18 mouse cellular contexts compared by ENCODE assay signal in genomic region chr1:173426345-173426744, GRCm38 (mm10). TPM values are rescaled to one million over a fixed set of nuclear protein-coding genes. Genes with fewer than 3 reads are reported as not detected.
DNase-seq lines count a peak whose midpoint lies in the region; ATAC-seq and TF ChIP-seq lines count a peak whose summit lies in the region.
"Had no signal": no experiment of that assay in that cellular context is flagged by ENCODE, and none has a peak within 500 bp of the region (broad histone marks: within the 10 kb centered on the region; RNA-seq: fewer than 3 reads in every experiment).

No protein-coding gene starts in this region.

- no peaks in the 10 kb centered on the region for H3K36me3 ChIP-seq in heart, embryonic 16.5 days (ENCODE audit: control insufficient read depth, insufficient read depth)
- no peaks in the 10 kb centered on the region for H3K36me3 ChIP-seq in macrophage (ENCODE audit: inconsistent target)
- no peaks in the 10 kb centered on the region for H3K36me3 ChIP-seq in forebrain, embryonic 16.5 days (ENCODE audit: control insufficient read depth, insufficient read depth)
- H3K36me3 ChIP-seq in kidney, adult 2 months (ENCODE audit: control insufficient read depth, insufficient read depth, low read length), result no peaks in the 10 kb centered on the region
- H3K36me3 ChIP-seq: forebrain, embryonic 12.5 days; hindbrain, embryonic 15.5 days had no signal

- no peak for TF ChIP-seq POLR2A in bone marrow macrophage, adult 2 months (IDR thresholded peaks at IDR 0.05; ENCODE audit: borderline replicate concordance, low read depth, low read length)
- TF ChIP-seq POLR2A in kidney, adult 2 months (IDR thresholded peaks at IDR 0.05; ENCODE audit: low read depth, low read length), result no peak

- DNase-seq in heart, adult 8-10 months (ENCODE audit: low spot score), result no peak
- DNase-seq in kidney, adult 2 months, result no peak
- DNase-seq in thymus, postnatal 36 days, result no peak
- DNase-seq: adrenal gland, postnatal 14 days; cerebellum, adult 18-20 months; cerebellum, adult 9-11 months; cerebellum, postnatal 36 days; forebrain, postnatal 0 days; gastrocnemius, postnatal 14 days had no signal

- H3K27me3 ChIP-seq in heart, embryonic 16.5 days (ENCODE audit: control insufficient read depth, insufficient read depth, low read length), result no peaks in the 10 kb centered on the region
- H3K27me3 ChIP-seq in forebrain, embryonic 16.5 days (replicated peaks; ENCODE audit: control insufficient read depth, insufficient read depth, low read length), result no peaks in the 10 kb centered on the region
- H3K27me3 ChIP-seq in kidney, adult 2 months (replicated peaks; ENCODE audit: control insufficient read depth, insufficient read depth, low read length), result no peaks in the 10 kb centered on the region
- H3K27me3 ChIP-seq: CH12.LX; forebrain, embryonic 12.5 days; hindbrain, embryonic 15.5 days had no signal

- peaks cover 100% of the 10 kb centered on the region for H3K79me2 ChIP-seq in macrophage (ENCODE audit: inconsistent target)

- H3K4me3 ChIP-seq in heart, embryonic 16.5 days (ENCODE audit: low read length), result no peak overlapping the region
- H3K4me3 ChIP-seq in bone marrow macrophage, adult 2 months (ENCODE audit: insufficient read depth, low read length), result peak overlapping the region; percentile 37
- H3K4me3 ChIP-seq in macrophage (ENCODE audit: inconsistent target), result no peak overlapping the region
- no peak overlapping the region for H3K4me3 ChIP-seq in forebrain, embryonic 16.5 days (replicated peaks; ENCODE audit: low read length)
- H3K4me3 ChIP-seq in kidney, adult 2 months (ENCODE audit: insufficient read depth, low read depth, low read length), result no peak overlapping the region
- H3K4me3 ChIP-seq: forebrain, embryonic 12.5 days; hindbrain, embryonic 15.5 days had no signal

- TF ChIP-seq CTCF in bone marrow macrophage, adult 2 months (IDR thresholded peaks at IDR 0.05; ENCODE audit: low read depth, low read length), result no peak
- no peak for TF ChIP-seq CTCF in kidney, adult 2 months (conservative IDR thresholded peaks at IDR 0.05; ENCODE audit: insufficient read depth, insufficient read length, low read depth, low read length)

- H3K9me3 ChIP-seq in heart, embryonic 16.5 days (replicated peaks; ENCODE audit: control insufficient read depth, low read length), result no peaks in the 10 kb centered on the region
- H3K9me3 ChIP-seq in forebrain, embryonic 16.5 days (ENCODE audit: control insufficient read depth, low read length), result no peaks in the 10 kb centered on the region
- H3K9me3 ChIP-seq: forebrain, embryonic 12.5 days; hindbrain, embryonic 15.5 days had no signal

- 0 out of 2 replicates have a peak, but pooled peaks have one; percentile 6 for ATAC-seq in heart, embryonic 16.5 days (replicated peaks; ENCODE audit: extremely low read depth, insufficient read depth, low FRiP score)
- ATAC-seq in forebrain, embryonic 16.5 days, result no peak
- ATAC-seq: activated CD4-positive, CD25-positive, alpha-beta regulatory T cell, adult 4 months; forebrain, postnatal 0 days; Patski had no signal

- no peak overlapping the region for H3K4me2 ChIP-seq in heart, embryonic 16.5 days (ENCODE audit: low read depth, low read length)
- H3K4me2 ChIP-seq in forebrain, embryonic 16.5 days (ENCODE audit: low read length), result no peak overlapping the region
- H3K4me2 ChIP-seq: forebrain, embryonic 12.5 days; hindbrain, embryonic 15.5 days had no signal

- H3K27ac ChIP-seq in heart, embryonic 16.5 days (ENCODE audit: low read length), result no peak overlapping the region
- H3K27ac ChIP-seq in bone marrow macrophage, adult 2 months (ENCODE audit: insufficient read depth, low read depth, low read length), result peak overlapping the region; percentile 89
- peak overlapping the region; percentile 61 for H3K27ac ChIP-seq in macrophage
- H3K27ac ChIP-seq in forebrain, embryonic 16.5 days (ENCODE audit: low read length), result no peak overlapping the region
- no peak overlapping the region for H3K27ac ChIP-seq in kidney, adult 2 months (ENCODE audit: insufficient read depth, low read depth, low read length)
- H3K27ac ChIP-seq: forebrain, embryonic 12.5 days; hindbrain, embryonic 15.5 days had no signal

- H3K9ac ChIP-seq in heart, embryonic 16.5 days (ENCODE audit: low read length), result no peak overlapping the region
- no peak overlapping the region for H3K9ac ChIP-seq in forebrain, embryonic 16.5 days (replicated peaks; ENCODE audit: low read depth, low read length)
- H3K9ac ChIP-seq: forebrain, embryonic 12.5 days; forebrain, postnatal 0 days; hindbrain, embryonic 15.5 days had no signal

- H3K4me1 ChIP-seq in heart, embryonic 16.5 days (ENCODE audit: control insufficient read depth, insufficient read depth, low read length), result no peaks in the 10 kb centered on the region
- peaks cover 63% of the 10 kb centered on the region for H3K4me1 ChIP-seq in bone marrow macrophage, adult 2 months (ENCODE audit: control insufficient read depth, insufficient read depth, low read length)
- H3K4me1 ChIP-seq in forebrain, embryonic 16.5 days (replicated peaks; ENCODE audit: control insufficient read depth, insufficient read depth, low read length), result no peaks in the 10 kb centered on the region
- H3K4me1 ChIP-seq in kidney, adult 2 months (ENCODE audit: control insufficient read depth, insufficient read depth, low read length), result no peaks in the 10 kb centered on the region
- H3K4me1 ChIP-seq: forebrain, embryonic 12.5 days; hindbrain, embryonic 15.5 days had no signal

- 74% methylated on average over 2 of the region's 2 CpGs for WGBS in heart, embryonic 16.5 days
- WGBS in macrophage (ENCODE audit: missing documents), result 25% methylated on average over 2 of the region's 2 CpGs
- WGBS in forebrain, embryonic 16.5 days, result 69% methylated on average over 2 of the region's 2 CpGs
- WGBS in kidney, adult 2 months, result 75% methylated on average over 2 of the region's 2 CpGs

RNA-seq across cellular contexts. Expression of gene Cadm3, which starts 58.9 kb away (rescaled TPM):
- 0.26 and 0.45 TPM in 2 replicates for polyA plus RNA-seq in heart, embryonic 16.5 days (2015; fragmentation: Nextera tagmentation; extraction: Ambion mirVana)
- 1 to 10 TPM; 1.8 to 2.8 (median 2.6) TPM for total RNA-seq in heart, adult 8-10 months (2022)
- polyA plus RNA-seq in bone marrow macrophage, adult 2 months (2012; ENCODE audit: insufficient read depth, insufficient read length, missing spikeins), result not detected in 2 replicates
- under 1 TPM in 1 of 26 experiments, not detected in 25; 0.98 TPM for total RNA-seq in macrophage (2018; cell fraction: chromatin; rRNA removed)
- under 1 TPM in 5 of 26 experiments, not detected in 21; 0.05 to 0.18 (median 0.09) TPM for total RNA-seq in macrophage (2018; cell fraction: cytosol; rRNA removed)
- under 1 TPM in 1 of 26 experiments, not detected in 25; 0.55 TPM for total RNA-seq in macrophage (2018; cell fraction: nucleus; rRNA removed)
- not detected in 3 replicates for polyA plus RNA-seq in macrophage (2018)
- 33.8 and 47.1 TPM in 2 replicates for polyA plus RNA-seq in forebrain, embryonic 16.5 days (2015; fragmentation: Nextera tagmentation; extraction: Ambion mirVana)
- polyA plus RNA-seq in kidney, adult 2 months (2012; rRNA removed), result 1.8 and 2.4 TPM in 2 replicates
- total RNA-seq: CH12.LX had no signal
- polyA plus RNA-seq: activated CD4-positive, CD25-positive, alpha-beta regulatory T cell, adult 4 months; Patski had no signal

Comparison
In these comparisons a context has a peak if more than half of its experiments do, and no peak if none do; other contexts are left out.
1. H3K27ac ChIP-seq: peak in bone marrow macrophage, adult 2 months (single experiment) and macrophage (single experiment); none in heart, embryonic 16.5 days (single experiment), forebrain, embryonic 16.5 days (single experiment) and kidney, adult 2 months (single experiment).
2. RNA of gene Cadm3, which starts 58.9 kb away (polyA plus RNA-seq): 33.8 to 47.1 TPM in forebrain, embryonic 16.5 days; 1.8 to 2.4 TPM in kidney, adult 2 months, 0.26 to 0.45 TPM in heart, embryonic 16.5 days, not detected in bone marrow macrophage, adult 2 months and not detected in macrophage; every median in the first group is over 10 times any median in the second.